Mouse (Mus musculus) thymus, postnatal 36 days (tissue): ENCODE measurements around the gene Vezf1.

ENCODE experiments used
- DNase-seq, 2 experiments: peaks; one replicate each; pipeline ENCODE4 v3.0.0; 2022; ENCODE audit warnings: mixed read lengths in 2 of 2

Gene Vezf1

GRCm38 (mm10) chr11:88054589-88054988 lies 13.5 kb upstream of the Vezf1 start:
- peak; percentile 35 to 48 for DNase-seq

- no peak for DNase-seq
Observed at GRCm38 (mm10) chr11:88055777-88056176, 12.3 kb upstream of the Vezf1 start.

- DNase-seq, result no peak
Observed at GRCm38 (mm10) chr11:88057788-88058187, 10.3 kb upstream of the Vezf1 start.

- DNase-seq, result peak in 1 of 2 experiments; percentile 27
Observed at GRCm38 (mm10) chr11:88059141-88059540, 8.9 kb upstream of the Vezf1 start.

- peak; percentile 29 to 36 for DNase-seq
Observed at GRCm38 (mm10) chr11:88061892-88062625, 6.0 kb upstream of the Vezf1 start.

GRCm38 (mm10) chr11:88065732-88066131 lies 2.3 kb upstream of the Vezf1 start:
- no peak for DNase-seq

- DNase-seq, result no peak
Observed at GRCm38 (mm10) chr11:88067191-88067585, 891 bp upstream of the Vezf1 start.

GRCm38 (mm10) chr11:88068411-88069245 lies 549 bp downstream of the Vezf1 start:
- DNase-seq, result peak; percentile 60 to 69

- no peak for DNase-seq
Observed at GRCm38 (mm10) chr11:88069246-88069570, 1.1 kb downstream of the Vezf1 start.

GRCm38 (mm10) chr11:88070392-88070791 lies 2.3 kb downstream of the Vezf1 start:
- no peak for DNase-seq

GRCm38 (mm10) chr11:88071113-88071512 lies 3.0 kb downstream of the Vezf1 start:
- DNase-seq, result no peak

GRCm38 (mm10) chr11:88073343-88073875 lies 5.3 kb downstream of the Vezf1 start:
- peak; percentile 12 to 30 for DNase-seq

GRCm38 (mm10) chr11:88075701-88076100 lies 7.6 kb downstream of the Vezf1 start:
- no peak for DNase-seq

GRCm38 (mm10) chr11:88076394-88076793 lies 8.3 kb downstream of the Vezf1 start:
- DNase-seq, result no peak

- DNase-seq, result no peak
Observed at GRCm38 (mm10) chr11:88083699-88084098, 15.6 kb downstream of the Vezf1 start.

- DNase-seq, result peak; percentile 72 to 82
Observed at GRCm38 (mm10) chr11:88086737-88087627, 18.9 kb downstream of the Vezf1 start.

GRCm38 (mm10) chr11:88089150-88089549 lies 21.1 kb downstream of the Vezf1 start:
- no peak for DNase-seq

GRCm38 (mm10) chr11:88090293-88090692 lies 22.2 kb downstream of the Vezf1 start:
- no peak for DNase-seq

- DNase-seq, result peak; percentile 21 to 40
Observed at GRCm38 (mm10) chr11:88091949-88092348, 23.9 kb downstream of the Vezf1 start.

- no peak for DNase-seq
Observed at GRCm38 (mm10) chr11:88097173-88097572, 29.1 kb downstream of the Vezf1 start.

GRCm38 (mm10) chr11:88098021-88098729 lies 30.1 kb downstream of the Vezf1 start, which contains the start of gene Cuedc1:
Gene Cuedc1 (plus strand): TSS chr11:88098058.
- DNase-seq, result no peak
